Mouse (Mus musculus) T-cell, adult 2 months (primary cell): ENCODE results near the gene Spata16.
"Not testable (repeated sequence)": the region's sequence is repeated elsewhere in the genome, so short reads cannot be mapped to it uniquely, and the experiment has no call there.

Source experiments
- DNase-seq: peaks from one replicate; pipeline ENCODE4 v3.0.0; 2022; ENCODE audit warnings: low spot score

Gene Spata16

DNA sequence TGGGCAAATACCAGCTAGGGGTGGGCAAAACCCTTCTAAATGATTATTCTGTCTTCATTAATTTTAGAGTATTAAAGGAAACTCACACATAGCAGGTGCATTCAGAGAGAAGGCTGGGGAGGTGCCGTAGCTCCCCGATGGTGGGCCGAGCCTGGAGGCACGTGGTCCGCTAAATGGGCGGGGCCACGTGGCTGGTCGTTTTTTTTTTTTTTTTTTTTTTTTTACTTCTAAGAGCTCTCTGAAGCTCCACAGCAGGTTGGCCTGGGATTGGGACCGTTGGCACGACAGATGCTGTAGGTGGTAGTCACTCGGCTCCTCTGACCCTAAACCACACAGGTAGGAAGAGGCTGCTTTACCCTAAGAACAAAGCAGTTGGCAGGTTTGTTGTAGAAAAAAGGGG lies at the start of gene Spata16:
Spata16 (plus strand) TSS at position 219 of the 400 bp plus-strand sequence.
- DNase-seq = no peak

DNA sequence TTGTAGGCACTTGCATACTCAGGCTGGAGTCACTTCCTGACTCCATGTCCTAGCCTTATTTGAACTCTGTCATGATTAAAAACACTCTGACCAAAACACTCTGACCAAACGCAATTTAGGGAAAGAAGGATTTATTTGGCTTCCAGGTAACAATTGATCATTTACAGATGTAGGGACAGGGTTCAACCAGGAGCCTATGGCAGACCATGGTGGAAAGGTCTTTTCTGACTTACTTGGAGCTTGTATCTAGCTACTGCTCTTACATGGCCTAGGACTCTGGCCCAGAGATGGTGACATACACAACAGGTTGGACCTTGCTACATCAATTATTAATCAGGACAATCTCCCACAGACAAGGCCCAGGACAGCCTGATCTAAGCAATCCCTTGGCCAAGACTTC lies 32.6 kb upstream of the Spata16 start:
- DNase-seq = no peak

- DNase-seq = no peak
These were observed 28.9 kb upstream of the Spata16 start for GRCm38 (mm10) chr3:26608531-26608930.

GRCm38 (mm10) chr3:26639214-26639613 lies 1.8 kb downstream of the Spata16 start:
- no peak for DNase-seq

DNA sequence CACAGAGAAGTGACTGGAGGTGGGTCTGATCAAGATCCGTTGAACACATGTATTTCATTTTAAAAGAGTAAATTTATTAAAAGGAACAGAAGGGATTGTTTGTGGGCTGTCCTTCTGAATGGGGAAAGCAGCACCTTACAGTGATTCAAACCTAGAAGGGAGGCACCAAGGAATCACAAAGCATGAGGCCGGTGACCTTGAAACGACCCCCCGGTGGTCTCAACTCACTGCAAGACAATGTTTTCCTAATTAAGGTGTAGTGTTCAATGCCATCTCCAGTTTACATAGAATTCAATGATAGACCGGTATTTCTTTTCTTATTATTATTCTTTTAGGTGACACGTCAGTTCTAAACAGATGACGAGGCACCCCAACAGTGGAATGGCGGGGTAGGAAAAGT lies 2.4 kb downstream of the Spata16 start:
- no peak for DNase-seq

GRCm38 (mm10) chr3:26640321-26641075 lies 3.1 kb downstream of the Spata16 start:
- no peak for DNase-seq

- DNase-seq = no peak
These were observed 4.2 kb downstream of the Spata16 start for GRCm38 (mm10) chr3:26641351-26642249.

- no peak for DNase-seq
These were observed 6.7 kb downstream of the Spata16 start for GRCm38 (mm10) chr3:26644136-26644535.

- no peak for DNase-seq
These were observed 9.4 kb downstream of the Spata16 start for GRCm38 (mm10) chr3:26646834-26647233.

DNA sequence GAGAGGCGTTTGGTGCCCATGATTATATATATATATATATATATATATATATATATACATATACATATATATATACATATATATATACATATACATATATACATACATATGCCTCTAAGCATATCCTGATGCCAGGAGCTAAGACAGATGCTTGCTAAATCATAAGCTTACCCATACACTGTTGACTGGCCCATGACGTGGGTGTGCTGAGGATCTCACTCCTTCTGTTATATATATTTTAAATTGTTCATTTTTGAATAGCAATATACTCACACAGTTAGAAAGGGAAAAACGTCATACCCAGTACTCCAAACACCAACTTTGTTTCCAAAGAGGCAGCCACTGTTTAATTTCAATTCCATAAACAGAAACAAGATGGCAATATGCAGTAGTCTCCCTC lies 48.4 kb downstream of the Spata16 start:
- DNase-seq = no peak

- DNase-seq = not testable (repeated sequence)
These were observed 72.1 kb downstream of the Spata16 start for GRCm38 (mm10) chr3:26709492-26709891.

GRCm38 (mm10) chr3:26727526-26727925 lies 90.1 kb downstream of the Spata16 start:
- no peak for DNase-seq

DNA sequence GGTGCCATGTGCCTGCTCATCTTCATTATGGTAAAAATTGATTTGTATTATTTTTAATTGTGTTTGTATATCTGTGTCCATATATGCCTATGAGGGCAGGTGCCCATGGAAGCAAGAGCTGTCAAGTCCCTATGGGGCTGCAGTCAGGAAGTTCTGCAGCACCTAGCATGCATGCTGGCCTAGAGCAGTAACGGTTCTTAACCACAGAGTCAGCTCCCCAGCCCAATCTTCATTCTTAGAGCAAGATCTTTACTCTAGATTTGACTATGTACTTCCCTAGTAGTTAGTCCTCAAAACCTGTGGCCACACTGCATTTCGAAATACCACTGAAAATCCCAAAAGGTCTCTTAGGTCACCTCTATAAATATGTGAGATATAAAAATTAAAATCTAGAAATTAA lies 113.1 kb downstream of the Spata16 start:
- no peak for DNase-seq

GRCm38 (mm10) chr3:26752441-26752840 lies 115.0 kb downstream of the Spata16 start:
- no peak for DNase-seq

DNA sequence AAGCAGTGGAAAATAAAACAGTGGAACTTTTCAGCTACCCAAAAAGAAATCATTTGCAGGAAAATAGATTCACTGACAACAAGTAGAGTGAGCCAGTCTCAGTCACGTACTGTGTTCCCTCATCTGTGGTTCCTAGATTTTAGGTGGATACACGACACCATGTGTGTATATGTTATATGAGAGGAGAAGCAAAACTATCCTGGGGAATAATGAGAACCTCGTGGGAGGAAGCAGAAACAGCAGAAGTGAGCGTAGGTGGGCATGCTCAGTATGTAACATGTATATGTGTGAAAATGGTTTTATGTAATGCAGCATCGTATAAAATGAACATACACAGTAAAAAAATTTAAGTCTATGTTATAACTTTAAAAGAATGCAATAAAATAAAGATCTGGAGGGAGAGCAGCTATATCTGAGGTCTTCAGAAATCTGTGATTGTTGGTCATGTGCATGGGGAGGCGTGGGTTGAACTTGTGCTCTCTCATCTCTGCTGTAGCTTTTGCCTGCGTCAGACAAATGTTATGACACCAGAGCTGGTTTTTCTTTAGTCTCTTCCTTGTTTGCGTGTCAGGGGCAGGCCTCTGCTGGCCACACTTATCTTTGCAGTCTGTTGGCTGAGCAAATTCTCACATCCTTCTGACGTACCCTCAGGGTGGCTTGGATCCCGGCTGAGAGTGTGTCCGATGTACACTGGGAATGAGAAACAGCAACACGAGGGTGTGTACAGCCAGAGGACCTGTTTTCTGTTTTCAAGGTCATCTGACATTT lies 156.1 kb downstream of the Spata16 start:
- DNase-seq = no peak

GRCm38 (mm10) chr3:26795851-26796538 lies 158.6 kb downstream of the Spata16 start:
- DNase-seq = no peak

- DNase-seq = no peak
These were observed 159.5 kb downstream of the Spata16 start for GRCm38 (mm10) chr3:26796954-26797353.

DNA sequence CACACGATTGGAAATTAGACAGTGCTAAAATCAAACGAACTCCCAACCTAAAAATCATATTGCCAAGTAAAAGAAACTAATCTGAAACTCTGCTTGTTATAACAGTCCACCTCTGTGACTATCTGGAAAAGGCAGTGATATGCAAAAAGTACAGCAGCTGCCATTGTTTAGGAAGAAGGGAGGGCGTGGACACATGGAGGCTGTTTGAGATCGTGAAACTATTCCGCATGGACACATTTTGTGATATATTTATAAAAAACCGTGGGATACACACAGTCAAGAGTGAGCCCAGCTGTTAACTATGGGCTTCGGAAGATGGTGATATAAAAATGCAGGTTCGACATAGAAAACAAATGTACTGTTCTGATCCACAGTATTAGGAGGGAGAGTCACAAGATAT lies 176.9 kb downstream of the Spata16 start:
- DNase-seq = no peak

DNA sequence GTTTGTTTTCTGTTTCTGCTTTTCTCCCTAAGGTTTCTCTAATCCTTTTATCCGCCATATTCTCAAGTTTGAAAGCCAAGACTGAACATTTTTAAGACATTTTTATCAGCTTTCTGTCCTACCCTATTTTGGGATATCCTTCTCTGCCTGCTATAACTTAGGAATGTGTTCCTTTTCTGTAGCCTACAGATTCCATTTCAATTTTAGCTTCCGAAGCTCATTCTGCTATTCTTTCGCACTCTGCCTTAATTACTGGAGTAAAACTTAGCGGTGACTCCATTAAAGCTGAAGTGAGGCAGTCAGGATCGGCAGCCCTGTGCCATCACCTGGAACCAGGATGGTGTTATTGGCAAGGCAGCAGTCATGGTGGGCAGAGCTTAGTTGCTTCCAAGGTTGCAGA lies 178.3 kb downstream of the Spata16 start:
- no peak for DNase-seq

- no peak for DNase-seq
These were observed 182.0 kb downstream of the Spata16 start for GRCm38 (mm10) chr3:26819398-26819797.

- DNase-seq = no peak
These were observed 189.8 kb downstream of the Spata16 start for GRCm38 (mm10) chr3:26826958-26827839.
